Mouse (Mus musculus): ENCODE results near the gene Tmem163.

GRCm38 (mm10) chr1:127459576-127459975 is 219.8 kb downstream of the Tmem163 start:
- no peak for TF ChIP-seq CTCF (IDR thresholded peaks at IDR 0.05; ENCODE audit: control insufficient read depth, insufficient read depth, insufficient replicate concordance, low read depth, low read length)
- no peak for TF ChIP-seq POLR2A (IDR thresholded peaks at IDR 0.05; ENCODE audit: control insufficient read depth, low read depth, low read length)
